Mouse (Mus musculus) hindbrain, embryonic 10.5 days (tissue): ENCODE measurements at regions not wholly inside any gene's neighbourhood (a gene's known extent, or its start where the extent isn't known, plus 50 kb on each side); places are given as distances from the start of the nearest gene placed in this dataset.

Experiments
- DNase-seq: peaks from one replicate; pipeline ENCODE4 v3.0.0-alpha.2; 2017; ENCODE audit warnings: low spot score
- H3K27ac ChIP-seq: fragments of 300-500 bp; sonication (generic); 2 replicates; pipeline ENCODE4 v1.5.1; 2016; ENCODE audit warnings: mild to moderate bottlenecking, moderate library complexity
- H3K27me3 ChIP-seq: fragments of 300-500 bp; sonication (generic); 2 replicates; pipeline ENCODE4 v1.6.1; 2016; ENCODE audit warnings: mild to moderate bottlenecking; ENCODE audit not compliant: poor library complexity, insufficient read depth, severe bottlenecking
- H3K36me3 ChIP-seq: fragments of 300-500 bp; sonication (generic); 2 replicates; pipeline ENCODE4 v1.6.1; 2016; ENCODE audit warnings: mild to moderate bottlenecking, moderate library complexity
- H3K4me1 ChIP-seq: fragments of 300-500 bp; sonication (generic); replicated peaks from 2 replicates; pipeline ENCODE4 v1.6.1; 2016; ENCODE audit warnings: mild to moderate bottlenecking
- H3K4me3 ChIP-seq: fragments of 300-500 bp; sonication (generic); 2 replicates; pipeline ENCODE4 v1.5.1; 2016; ENCODE audit warnings: mild to moderate bottlenecking, moderate library complexity
- H3K9me3 ChIP-seq: fragments of 300-500 bp; sonication (generic); 2 replicates; pipeline ENCODE4 v1.6.1; 2016; ENCODE audit warnings: mild to moderate bottlenecking, moderate library complexity
- WGBS: fragments of 180-500 bp; shearing (Covaris S2); methylation state at CpG from one replicate; pipeline ENCODE4 v1.1.7; 2016; 5-methylcytosine and 5-hydroxymethylcytosine counted together

GRCm38 (mm10) chr16:88412287-88412686, 94.5 kb downstream of the Cldn17 start:
- Histone ChIP-seq H3K4me1 (no peaks in the 10 kb centered on the region), H3K36me3 (no peaks in the 10 kb centered on the region), H3K4me3 (no peak overlapping the region), H3K27me3 (no peaks in the 10 kb centered on the region), H3K27ac (no peak overlapping the region), H3K9me3 (no peaks in the 10 kb centered on the region)
- DNase-seq, result no peak
- WGBS, result 94% methylated on average over 1 of the region's 1 CpGs

- no peak for DNase-seq
- Histone ChIP-seq H3K27ac (no peak overlapping the region), H3K9me3 (no peaks in the 10 kb centered on the region), H3K36me3 (no peaks in the 10 kb centered on the region), H3K27me3 (no peaks in the 10 kb centered on the region), H3K4me1 (no peaks in the 10 kb centered on the region), H3K4me3 (no peak overlapping the region)
Measured at GRCm38 (mm10) chr16:88408144-88408543, 98.6 kb downstream of the Cldn17 start.

- no peaks in the 10 kb centered on the region for H3K9me3 ChIP-seq
- H3K27me3 ChIP-seq, result no peaks in the 10 kb centered on the region
- H3K27ac ChIP-seq, result no peak overlapping the region
- WGBS, result 84% methylated on average over 4 of the region's 4 CpGs
- H3K36me3 ChIP-seq, result no peaks in the 10 kb centered on the region
- DNase-seq, result no peak
- no peaks in the 10 kb centered on the region for H3K4me1 ChIP-seq
- H3K4me3 ChIP-seq, result no peak overlapping the region
Measured at GRCm38 (mm10) chr16:88404331-88404730, 102.4 kb downstream of the Cldn17 start.

- DNase-seq, result no peak
- Histone ChIP-seq H3K27me3 (no peaks in the 10 kb centered on the region), H3K9me3 (no peaks in the 10 kb centered on the region), H3K36me3 (no peaks in the 10 kb centered on the region), H3K27ac (no peak overlapping the region), H3K4me3 (no peak overlapping the region), H3K4me1 (no peaks in the 10 kb centered on the region)
- WGBS, result 74% methylated on average over 3 of the region's 3 CpGs
Measured at GRCm38 (mm10) chr16:88399881-88400280, 106.9 kb downstream of the Cldn17 start.

GRCm38 (mm10) chr16:88392764-88393163, 102.7 kb upstream of the Grik1 start:
- Histone ChIP-seq H3K27ac (no peak overlapping the region), H3K4me1 (no peaks in the 10 kb centered on the region), H3K27me3 (no peaks in the 10 kb centered on the region), H3K9me3 (no peaks in the 10 kb centered on the region), H3K36me3 (no peaks in the 10 kb centered on the region), H3K4me3 (no peak overlapping the region)
- DNase-seq, result no peak
- WGBS, result 53% methylated on average over 1 of the region's 1 CpGs

- Histone ChIP-seq H3K4me1 (peaks cover 20% of the 10 kb centered on the region), H3K27me3 (no peaks in the 10 kb centered on the region), H3K4me3 (no peak overlapping the region), H3K36me3 (no peaks in the 10 kb centered on the region), H3K27ac (peak overlapping the region; percentile 71), H3K9me3 (no peaks in the 10 kb centered on the region)
- 0% methylated on average over 2 of the region's 2 CpGs for WGBS
- peak; percentile 25 for DNase-seq
Measured at GRCm38 (mm10) chr16:88381605-88382279, 91.7 kb upstream of the Grik1 start.

GRCm38 (mm10) chr16:88375622-88376021, 85.6 kb upstream of the Grik1 start:
- Histone ChIP-seq H3K27ac (no peak overlapping the region), H3K4me1 (0 out of 2 replicates have a peak, but pooled peaks cover 6% of the 10 kb centered on the region), H3K36me3 (no peaks in the 10 kb centered on the region), H3K27me3 (no peaks in the 10 kb centered on the region), H3K9me3 (no peaks in the 10 kb centered on the region), H3K4me3 (no peak overlapping the region)
- no peak for DNase-seq
- 82% methylated on average over 5 of the region's 5 CpGs for WGBS

- Histone ChIP-seq H3K4me1 (0 out of 2 replicates have a peak, but pooled peaks cover 3% of the 10 kb centered on the region), H3K27ac (no peak overlapping the region), H3K9me3 (no peaks in the 10 kb centered on the region), H3K27me3 (no peaks in the 10 kb centered on the region), H3K4me3 (no peak overlapping the region), H3K36me3 (no peaks in the 10 kb centered on the region)
- 71% methylated on average over 2 of the region's 2 CpGs for WGBS
- DNase-seq, result no peak
Measured at GRCm38 (mm10) chr16:88374612-88375011, 84.5 kb upstream of the Grik1 start.

GRCm38 (mm10) chr16:88372034-88372433, 82.0 kb upstream of the Grik1 start:
- 36% methylated on average over 7 of the region's 7 CpGs for WGBS
- no peak overlapping the region for H3K4me3 ChIP-seq

GRCm38 (mm10) chr16:88368146-88368545, 78.1 kb upstream of the Grik1 start:
- H3K27ac ChIP-seq, result no peak overlapping the region
- H3K4me3 ChIP-seq, result no peak overlapping the region
- WGBS, result 54% methylated on average over 6 of the region's 6 CpGs
- no peaks in the 10 kb centered on the region for H3K27me3 ChIP-seq
- H3K4me1 ChIP-seq, result no peaks in the 10 kb centered on the region; the same call in 1 of the 2 replicates
- H3K36me3 ChIP-seq, result no peaks in the 10 kb centered on the region
- H3K9me3 ChIP-seq, result no peaks in the 10 kb centered on the region
- no peak for DNase-seq

More at GRCm38 (mm10) chr16:88372034-88372433, 82.0 kb upstream of the Grik1 start:
- Histone ChIP-seq H3K9me3 (no peaks in the 10 kb centered on the region), H3K36me3 (no peaks in the 10 kb centered on the region), H3K27me3 (no peaks in the 10 kb centered on the region), H3K4me1 (peaks cover 3% of the 10 kb centered on the region; the same call in 1 of the 2 replicates), H3K27ac (no peak overlapping the region)
- peak; percentile 34 for DNase-seq

- no peak for DNase-seq
- Histone ChIP-seq H3K36me3 (no peaks in the 10 kb centered on the region), H3K4me1 (no peaks in the 10 kb centered on the region; the same call in 1 of the 2 replicates), H3K27ac (no peak overlapping the region), H3K27me3 (no peaks in the 10 kb centered on the region), H3K9me3 (no peaks in the 10 kb centered on the region), H3K4me3 (no peak overlapping the region)
- WGBS, result 95% methylated on average over 1 of the region's 1 CpGs
Measured at GRCm38 (mm10) chr16:88367162-88367561, 77.1 kb upstream of the Grik1 start.

- no peak for DNase-seq
- no peaks in the 10 kb centered on the region for H3K27me3 ChIP-seq
- 47% methylated on average over 2 of the region's 2 CpGs for WGBS
- H3K36me3 ChIP-seq, result no peaks in the 10 kb centered on the region
- no peak overlapping the region for H3K27ac ChIP-seq
- H3K4me1 ChIP-seq, result no peaks in the 10 kb centered on the region
- H3K4me3 ChIP-seq, result no peak overlapping the region
- H3K9me3 ChIP-seq, result no peaks in the 10 kb centered on the region
Measured at GRCm38 (mm10) chr16:88360081-88360480, 70.0 kb upstream of the Grik1 start.
